Mouse (Mus musculus): ENCODE data around the gene Tulp4. TPM values are rescaled to one million over a fixed set of nuclear protein-coding genes. Genes with fewer than 3 reads are reported as not detected.
"Not testable (repeated sequence)": the region's sequence is repeated elsewhere in the genome, so short reads cannot be mapped to it uniquely, and the experiment has no call there.

Gene Tulp4
- polyA plus RNA-seq, 1 experiment from 2014 or later = 178 TPM

- not testable (repeated sequence) for DNase-seq (ENCODE audit: low spot score); H3K9me3 ChIP-seq (ENCODE audit: control insufficient read depth, low read length); H3K9ac ChIP-seq (ENCODE audit: low read depth, low read length); H3K27ac ChIP-seq (ENCODE audit: low read depth, low read length); H3K4me1 ChIP-seq (replicated peaks; ENCODE audit: control insufficient read depth, insufficient read depth, low read length); ATAC-seq (ENCODE audit: low FRiP score); H3K36me3 ChIP-seq (ENCODE audit: control insufficient read depth, insufficient read depth, low read length); H3K4me2 ChIP-seq (replicated peaks; ENCODE audit: low read depth, low read length); H3K4me3 ChIP-seq (ENCODE audit: low read depth, low read length); H3K27me3 ChIP-seq (ENCODE audit: control insufficient read depth, insufficient read depth, low read length)
- 95% methylated on average over 16 of the region's 19 CpGs for WGBS
Observed at GRCm38 (mm10) chr17:6280513-6280912, 174.3 kb downstream of the Tulp4 start.

DNA sequence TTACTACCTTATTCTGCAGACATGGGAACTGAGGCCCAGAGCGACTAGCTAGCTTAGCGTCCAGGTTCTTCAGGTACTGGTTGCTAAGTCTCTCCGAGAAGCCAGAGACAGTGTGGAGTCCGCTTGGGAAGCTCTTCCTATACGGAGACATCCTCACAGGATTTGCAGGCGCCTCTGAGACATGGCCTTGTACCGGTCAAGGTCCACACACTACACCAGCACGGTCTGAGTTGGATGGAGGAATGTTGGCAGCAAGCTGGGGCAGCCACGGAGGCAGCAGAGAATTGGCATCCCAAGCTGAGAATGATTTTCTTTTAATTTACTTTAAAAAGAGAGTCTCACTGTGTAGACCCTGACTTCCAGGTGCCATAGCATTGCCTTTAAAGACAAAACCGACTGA lies 176.9 kb downstream of the Tulp4 start:
- H3K27me3 ChIP-seq (ENCODE audit: control insufficient read depth, insufficient read depth, low read length); H3K9me3 ChIP-seq (ENCODE audit: control insufficient read depth, low read length); H3K9ac ChIP-seq (ENCODE audit: low read depth, low read length); H3K4me3 ChIP-seq (ENCODE audit: low read depth, low read length); H3K4me2 ChIP-seq (replicated peaks; ENCODE audit: low read depth, low read length); DNase-seq (ENCODE audit: low spot score); H3K36me3 ChIP-seq (ENCODE audit: control insufficient read depth, insufficient read depth, low read length); ATAC-seq (ENCODE audit: low FRiP score); H3K27ac ChIP-seq (ENCODE audit: low read depth, low read length); H3K4me1 ChIP-seq (replicated peaks; ENCODE audit: control insufficient read depth, insufficient read depth, low read length): not testable (repeated sequence)
- WGBS = 96% methylated on average over 7 of the region's 10 CpGs

DNA sequence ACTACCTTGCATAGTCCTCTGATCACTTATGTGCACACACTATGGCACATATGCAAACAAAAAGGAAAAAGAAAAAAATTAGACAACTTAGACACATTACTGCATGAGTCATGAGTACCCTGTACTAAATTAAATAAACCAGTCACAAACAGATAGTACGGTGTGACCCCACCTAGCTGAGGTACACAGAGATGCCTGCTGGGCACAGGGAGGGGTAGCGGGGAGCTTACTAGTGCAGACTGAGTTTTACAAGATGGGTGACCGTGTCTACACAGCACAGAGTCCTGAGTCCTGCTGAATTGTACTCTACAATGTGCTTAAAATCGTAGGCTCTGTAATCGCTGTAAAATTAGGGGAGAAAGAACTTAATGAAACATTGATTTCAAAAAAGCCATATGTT lies 179.9 kb downstream of the Tulp4 start:
- 92% methylated on average over 5 of the region's 5 CpGs for whole genome bisulfite sequencing

GRCm38 (mm10) chr17:6289045-6289444 lies 182.8 kb downstream of the Tulp4 start:
- H3K9me3 ChIP-seq (ENCODE audit: control insufficient read depth, low read length); H3K27me3 ChIP-seq (ENCODE audit: control insufficient read depth, insufficient read depth, low read length); H3K27ac ChIP-seq (ENCODE audit: low read depth, low read length); H3K36me3 ChIP-seq (ENCODE audit: control insufficient read depth, insufficient read depth, low read length); DNase-seq (ENCODE audit: low spot score); ATAC-seq (ENCODE audit: low FRiP score); H3K4me2 ChIP-seq (replicated peaks; ENCODE audit: low read depth, low read length); H3K4me3 ChIP-seq (ENCODE audit: low read depth, low read length); H3K9ac ChIP-seq (ENCODE audit: low read depth, low read length); H3K4me1 ChIP-seq (replicated peaks; ENCODE audit: control insufficient read depth, insufficient read depth, low read length): not testable (repeated sequence)
- WGBS = 94% methylated on average over 9 of the region's 12 CpGs

More for the DNA sequence above, 179.9 kb downstream of the Tulp4 start:
- not testable (repeated sequence) for DNase-seq (ENCODE audit: low spot score); H3K9ac ChIP-seq (ENCODE audit: low read depth, low read length); H3K4me1 ChIP-seq (replicated peaks; ENCODE audit: control insufficient read depth, insufficient read depth, low read length); H3K9me3 ChIP-seq (ENCODE audit: control insufficient read depth, low read length); ATAC-seq (ENCODE audit: low FRiP score); H3K27ac ChIP-seq (ENCODE audit: low read depth, low read length); H3K4me2 ChIP-seq (replicated peaks; ENCODE audit: low read depth, low read length); H3K4me3 ChIP-seq (ENCODE audit: low read depth, low read length); H3K27me3 ChIP-seq (ENCODE audit: control insufficient read depth, insufficient read depth, low read length); H3K36me3 ChIP-seq (ENCODE audit: control insufficient read depth, insufficient read depth, low read length)

GRCm38 (mm10) chr17:6293882-6294281 lies 187.6 kb downstream of the Tulp4 start:
- not testable (repeated sequence) for ATAC-seq (ENCODE audit: low FRiP score); H3K4me3 ChIP-seq (ENCODE audit: low read depth, low read length); H3K27ac ChIP-seq (ENCODE audit: low read depth, low read length); H3K36me3 ChIP-seq (ENCODE audit: control insufficient read depth, insufficient read depth, low read length); H3K9me3 ChIP-seq (ENCODE audit: control insufficient read depth, low read length); DNase-seq (ENCODE audit: low spot score); H3K4me1 ChIP-seq (replicated peaks; ENCODE audit: control insufficient read depth, insufficient read depth, low read length); H3K27me3 ChIP-seq (ENCODE audit: control insufficient read depth, insufficient read depth, low read length); H3K9ac ChIP-seq (ENCODE audit: low read depth, low read length); H3K4me2 ChIP-seq (replicated peaks; ENCODE audit: low read depth, low read length)
- WGBS = no CpG with 5 or more reads among the region's 5 CpGs

GRCm38 (mm10) chr17:6297060-6297795 lies 191.0 kb downstream of the Tulp4 start:
- H3K9me3 ChIP-seq (ENCODE audit: control insufficient read depth, low read length); H3K4me3 ChIP-seq (ENCODE audit: low read depth, low read length); H3K4me1 ChIP-seq (replicated peaks; ENCODE audit: control insufficient read depth, insufficient read depth, low read length); H3K9ac ChIP-seq (ENCODE audit: low read depth, low read length); H3K27ac ChIP-seq (ENCODE audit: low read depth, low read length); H3K27me3 ChIP-seq (ENCODE audit: control insufficient read depth, insufficient read depth, low read length); H3K4me2 ChIP-seq (replicated peaks; ENCODE audit: low read depth, low read length); ATAC-seq (ENCODE audit: low FRiP score); DNase-seq (ENCODE audit: low spot score); H3K36me3 ChIP-seq (ENCODE audit: control insufficient read depth, insufficient read depth, low read length): not testable (repeated sequence)
- 92% methylated on average over 8 of the region's 15 CpGs for WGBS

DNA sequence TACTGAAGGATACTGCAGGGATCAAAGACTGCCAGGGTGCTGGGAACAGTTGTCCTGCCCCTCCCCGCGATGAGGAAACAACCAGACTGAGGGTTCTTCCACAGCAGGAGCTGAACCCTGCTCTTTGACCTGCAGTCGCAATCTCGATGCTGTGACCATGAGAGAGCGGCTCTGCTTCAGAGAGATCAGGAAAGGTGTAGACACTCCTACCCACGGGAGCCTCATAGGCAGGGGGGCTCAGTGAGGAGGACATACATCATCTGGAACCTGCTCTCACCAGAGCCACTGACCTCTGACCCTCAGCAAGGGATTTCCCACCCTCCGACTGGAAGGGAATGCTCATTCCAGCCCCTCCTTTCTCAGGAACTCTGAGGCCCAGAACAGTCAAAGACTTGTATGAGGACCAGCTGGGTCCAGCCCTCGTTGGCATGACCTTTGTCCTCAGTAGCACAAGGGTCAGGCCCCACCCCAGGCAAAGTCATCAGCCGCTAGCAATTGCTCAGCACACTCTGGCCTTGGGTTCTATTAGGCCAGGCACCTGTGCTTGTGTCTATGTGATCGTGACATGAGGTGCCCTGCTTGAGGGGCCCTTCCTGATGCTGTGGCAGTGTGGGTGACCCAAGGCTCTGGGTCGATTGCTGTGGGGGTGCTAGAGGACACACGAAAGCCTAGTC lies 194.1 kb downstream of the Tulp4 start:
- H3K4me3 ChIP-seq (ENCODE audit: low read depth, low read length); H3K27ac ChIP-seq (ENCODE audit: low read depth, low read length); H3K9me3 ChIP-seq (ENCODE audit: control insufficient read depth, low read length); DNase-seq (ENCODE audit: low spot score); H3K4me1 ChIP-seq (replicated peaks; ENCODE audit: control insufficient read depth, insufficient read depth, low read length); H3K9ac ChIP-seq (ENCODE audit: low read depth, low read length); H3K4me2 ChIP-seq (replicated peaks; ENCODE audit: low read depth, low read length); H3K36me3 ChIP-seq (ENCODE audit: control insufficient read depth, insufficient read depth, low read length); H3K27me3 ChIP-seq (ENCODE audit: control insufficient read depth, insufficient read depth, low read length): not testable (repeated sequence)
- WGBS = 60% methylated on average over 4 of the region's 12 CpGs
- peak; percentile 65; the same call in 1 of the 2 replicates for ATAC-seq (ENCODE audit: low FRiP score)
